Mouse (Mus musculus) liver, embryonic 13.5 days (tissue): ENCODE data around the gene Olfr1425. TPM values are rescaled to one million over a fixed set of nuclear protein-coding genes. Genes with fewer than 3 reads are reported as not detected.
"Not testable (repeated sequence)": the region's sequence is repeated elsewhere in the genome, so short reads cannot be mapped to it uniquely, and the experiment has no call there.

Source experiments
- ATAC-seq: fragments of 200-750 bp; cut with Nextera tagmentation; 2 replicates; pipeline ENCODE4 v1.8.0; 2017; ENCODE audit warnings: low read depth, mild to moderate bottlenecking, moderate number of reproducible peaks, moderate library complexity
- DNase-seq: peaks from one replicate; pipeline ENCODE4 v3.0.0; 2022
- H3K27ac ChIP-seq: fragments of 300-500 bp; sonication (generic); 2 replicates; pipeline ENCODE4 v1.5.1; 2015; ENCODE audit warnings: moderate library complexity, mild to moderate bottlenecking, inconsistent platforms
- H3K27me3 ChIP-seq: fragments of 300-500 bp; sonication (generic); 2 replicates; pipeline ENCODE4 v1.6.1; 2015; ENCODE audit warnings: mild to moderate bottlenecking, inconsistent platforms
- H3K36me3 ChIP-seq: fragments of 300-500 bp; sonication (generic); 2 replicates; pipeline ENCODE4 v1.6.1; 2015; ENCODE audit warnings: mild to moderate bottlenecking, inconsistent platforms
- H3K4me1 ChIP-seq: fragments of 300-500 bp; sonication (generic); replicated peaks from 2 replicates; pipeline ENCODE4 v1.6.1; 2015; ENCODE audit warnings: inconsistent platforms
- H3K4me2 ChIP-seq: fragments of 300-500 bp; sonication (generic); 2 replicates; pipeline ENCODE4 v1.6.1; 2015; ENCODE audit warnings: inconsistent platforms, mild to moderate bottlenecking, moderate library complexity
- H3K4me3 ChIP-seq: fragments of 300-500 bp; sonication (generic); replicated peaks from 2 replicates; pipeline ENCODE4 v1.5.1; 2015; ENCODE audit warnings: mild to moderate bottlenecking, inconsistent platforms
- H3K9ac ChIP-seq: fragments of 300-500 bp; sonication (generic); 2 replicates; pipeline ENCODE4 v1.6.1; 2015; ENCODE audit warnings: mild to moderate bottlenecking, inconsistent platforms
- H3K9me3 ChIP-seq: fragments of 300-500 bp; sonication (generic); replicated peaks from 2 replicates; pipeline ENCODE4 v1.6.1; 2016; ENCODE audit warnings: inconsistent platforms
- WGBS: fragments of 180-500 bp; shearing (Covaris S2); methylation state at CpG from one replicate; pipeline ENCODE4 v1.1.7; 2015; ENCODE audit not compliant: insufficient replicate concordance; 5-methylcytosine and 5-hydroxymethylcytosine counted together
- polyA plus RNA-seq: library from polyadenylated mRNA; unstranded; fragments of >200 nt; fragmentation: Nextera tagmentation; extraction: Ambion mirVana; gene quantifications from 2 replicates; pipeline ENCODE4 v1.2.1, GENCODE M21; 2015

Gene Olfr1425
- not detected in 2 replicates for polyA plus RNA-seq

DNA sequence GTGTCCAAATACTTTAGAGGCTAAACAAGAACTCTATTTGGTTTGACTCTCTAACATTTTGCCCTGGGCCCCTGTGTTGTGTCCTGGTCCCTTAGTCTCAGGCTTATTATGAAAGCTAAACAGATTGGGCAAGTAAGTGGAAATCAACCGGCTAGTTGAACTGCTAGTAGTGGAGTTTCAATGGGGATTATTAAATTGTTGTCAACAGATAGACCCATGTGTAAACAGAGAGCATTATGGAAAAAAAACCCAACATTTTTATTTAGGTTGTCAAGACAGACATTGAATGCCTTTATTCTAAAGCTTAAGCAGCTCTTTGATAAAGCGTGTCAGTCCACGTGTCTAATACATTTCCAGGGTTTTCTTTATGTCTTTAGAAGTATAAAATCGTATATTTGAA lies at the start of gene Olfr1425:
TSS of gene Olfr1425 (minus strand) at position 101 of the 400 bp plus-strand sequence.
- H3K9ac ChIP-seq, H3K9me3 ChIP-seq, H3K4me1 ChIP-seq, H3K4me3 ChIP-seq, H3K36me3 ChIP-seq, DNase-seq, H3K27ac ChIP-seq, H3K27me3 ChIP-seq, H3K4me2 ChIP-seq, ATAC-seq: not testable (repeated sequence)
- WGBS = 66% methylated on average over 4 of the region's 4 CpGs

DNA sequence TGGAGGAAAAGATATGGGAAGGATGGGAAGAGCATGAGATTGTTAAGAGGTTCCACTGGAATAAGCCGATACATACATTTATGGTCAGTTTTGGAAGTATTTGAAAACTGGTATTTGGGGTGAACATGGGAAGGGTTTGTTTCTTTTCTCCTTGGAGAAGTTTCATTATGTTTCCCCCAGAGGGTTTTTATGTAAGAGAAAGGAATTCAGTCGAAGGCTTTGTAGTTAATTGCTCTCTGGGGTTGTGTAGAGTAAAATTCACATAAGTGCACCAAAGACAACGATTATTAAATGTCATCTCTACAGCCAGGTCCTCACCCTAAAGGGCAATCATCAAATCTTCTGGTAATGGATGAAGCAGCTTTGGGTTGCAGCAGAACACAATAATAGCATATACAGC lies 45.6 kb upstream of the Olfr1425 start, which contains the start of gene Olfr76:
TSS of gene Olfr76 (minus strand) at position 101 of the 400 bp plus-strand sequence.
- Histone ChIP-seq H3K4me1 (no peaks in the 10 kb centered on the region), H3K36me3 (no peaks in the 10 kb centered on the region), H3K4me2 (no peak within 1 kb of the TSS), H3K27me3 (no peaks in the 10 kb centered on the region), H3K9me3 (no peaks in the 10 kb centered on the region), H3K27ac (no peak within 1 kb of the TSS), H3K4me3 (no peak within 1 kb of the TSS), H3K9ac (no peak within 1 kb of the TSS)
- WGBS = 55% methylated on average over 3 of the region's 3 CpGs
- ATAC-seq (no peak), DNase-seq (no peak)

DNA sequence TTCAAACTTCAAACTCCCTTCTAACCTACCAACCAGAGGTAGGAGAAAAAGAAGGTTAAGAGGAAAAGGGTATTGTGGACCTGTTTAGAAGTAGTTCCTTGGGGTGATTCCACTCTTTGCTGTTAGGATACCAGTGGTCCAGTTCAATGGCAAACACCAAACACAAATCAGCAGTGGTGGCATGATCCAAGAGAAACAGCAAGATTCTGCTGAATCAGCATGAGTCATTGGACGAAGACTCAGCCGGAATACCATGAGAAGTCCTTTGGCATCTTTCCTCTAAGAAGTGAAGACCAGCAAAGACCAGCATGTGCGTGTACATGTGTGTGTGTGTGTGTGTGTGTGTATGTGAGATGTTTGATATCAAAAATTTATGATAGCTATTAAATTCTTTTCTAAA lies 38.9 kb upstream of the Olfr1425 start:
- H3K9me3 ChIP-seq = no peaks in the 10 kb centered on the region
- 75% methylated on average over 3 of the region's 3 CpGs for WGBS
- H3K27ac ChIP-seq = no peak overlapping the region
- no peaks in the 10 kb centered on the region for H3K27me3 ChIP-seq
- no peak overlapping the region for H3K4me3 ChIP-seq
- H3K9ac ChIP-seq = no peak overlapping the region
- H3K36me3 ChIP-seq = no peaks in the 10 kb centered on the region
- H3K4me1 ChIP-seq = no peaks in the 10 kb centered on the region
- ATAC-seq = no peak
- no peak overlapping the region for H3K4me2 ChIP-seq
- no peak for DNase-seq

DNA sequence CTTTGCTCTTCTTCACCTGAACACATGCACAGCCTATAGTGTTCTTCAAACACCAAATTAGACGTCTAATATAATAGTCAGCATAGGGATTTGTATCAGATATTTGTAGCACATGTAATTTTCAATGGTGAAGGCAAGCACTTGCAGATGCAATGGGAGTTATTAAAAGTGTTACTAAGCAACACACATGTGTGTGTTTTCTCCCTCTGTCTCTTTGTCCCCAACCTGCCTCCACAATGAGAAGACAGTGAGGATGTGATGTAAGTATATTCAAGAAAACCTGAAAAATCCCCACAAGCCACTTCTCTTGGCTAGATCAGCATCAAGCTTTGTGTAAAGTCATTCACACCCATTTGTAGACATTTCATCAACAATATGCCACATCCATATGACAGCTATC lies 38.3 kb upstream of the Olfr1425 start, which contains the start of gene Olfr1428:
TSS of gene Olfr1428 (minus strand) at position 101 of the 400 bp plus-strand sequence.
- no peak within 1 kb of the TSS for H3K4me2 ChIP-seq
- H3K9me3 ChIP-seq = no peaks in the 10 kb centered on the region
- 45% methylated on average over 1 of the region's 1 CpGs for WGBS
- ATAC-seq (no peak), DNase-seq (no peak)
- no peak within 1 kb of the TSS for H3K27ac ChIP-seq
- no peaks in the 10 kb centered on the region for H3K27me3 ChIP-seq
- H3K4me1 ChIP-seq = no peaks in the 10 kb centered on the region
- H3K9ac ChIP-seq = no peak within 1 kb of the TSS
- no peak within 1 kb of the TSS for H3K4me3 ChIP-seq
- H3K36me3 ChIP-seq = no peaks in the 10 kb centered on the region

DNA sequence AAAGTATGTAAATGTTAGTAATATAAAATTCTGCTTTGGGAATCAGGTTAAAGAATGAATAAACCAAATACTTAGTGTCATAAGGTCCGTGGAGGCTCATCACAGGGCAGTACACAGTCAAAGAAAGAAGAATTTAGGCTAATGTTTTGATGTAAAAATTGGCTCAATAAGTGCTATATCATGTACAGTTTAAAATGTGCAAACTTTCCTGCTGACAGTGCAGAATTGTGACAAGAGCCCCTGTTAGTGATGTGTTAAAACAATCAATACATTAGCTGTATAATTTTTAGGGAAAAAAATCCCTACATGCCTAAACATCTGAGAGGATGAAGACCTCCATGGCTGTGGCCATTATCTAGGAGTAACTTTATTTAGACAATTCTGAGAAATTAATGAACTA lies 36.3 kb upstream of the Olfr1425 start:
- Histone ChIP-seq H3K27me3 (no peaks in the 10 kb centered on the region), H3K9me3 (no peaks in the 10 kb centered on the region), H3K4me2 (no peak overlapping the region), H3K27ac (no peak overlapping the region), H3K4me3 (no peak overlapping the region), H3K4me1 (no peaks in the 10 kb centered on the region), H3K36me3 (no peaks in the 10 kb centered on the region), H3K9ac (no peak overlapping the region)
- no peak for ATAC-seq
- 37% methylated on average over 1 of the region's 1 CpGs for WGBS
- no peak for DNase-seq

DNA sequence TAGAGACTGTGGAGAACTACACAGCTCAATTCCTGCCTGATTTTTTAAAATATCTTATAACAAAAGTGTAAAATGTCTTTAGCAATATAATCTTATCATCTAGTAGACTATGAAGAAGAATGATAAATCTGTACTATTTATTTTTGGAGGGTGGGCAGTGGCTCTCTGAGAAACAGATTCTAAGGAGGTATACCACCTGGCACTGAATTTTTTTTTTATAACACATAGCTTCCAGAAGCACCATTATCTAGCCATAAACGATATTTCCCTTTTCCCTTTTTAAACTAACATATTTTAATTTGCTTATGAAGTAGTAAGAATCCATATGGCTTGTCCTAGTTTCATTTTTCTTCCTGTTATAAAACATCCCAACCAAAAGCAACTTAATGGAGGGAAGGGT lies 27.0 kb upstream of the Olfr1425 start:
- WGBS = 39% methylated on average over 1 of the region's 1 CpGs
- no peaks in the 10 kb centered on the region for H3K4me1 ChIP-seq
- ATAC-seq = no peak

DNA sequence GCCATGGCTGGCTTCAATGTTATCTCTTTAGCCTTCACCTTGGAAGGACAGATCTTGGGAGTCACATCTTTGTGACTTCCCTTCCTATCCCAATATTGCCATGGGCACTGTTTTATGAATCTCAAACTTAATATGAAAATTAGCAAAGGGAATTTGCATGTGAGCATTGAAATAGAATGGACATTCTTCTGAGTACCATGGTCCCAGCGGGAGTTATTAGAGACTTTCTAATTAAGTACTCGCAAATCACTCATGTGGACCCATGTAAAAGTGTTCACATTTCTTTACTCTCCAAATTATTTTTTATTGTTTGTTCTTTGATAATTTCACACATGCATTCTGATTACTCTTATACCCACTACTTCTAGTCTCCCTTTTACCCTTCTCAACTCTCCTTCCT lies 25.7 kb upstream of the Olfr1425 start, which contains the start of gene Olfr1427:
TSS of gene Olfr1427 (minus strand) at position 101 of the 400 bp plus-strand sequence.
- H3K4me3 ChIP-seq = no peak within 1 kb of the TSS
- no peak for ATAC-seq
- H3K27me3 ChIP-seq = no peaks in the 10 kb centered on the region
- no peak within 1 kb of the TSS for H3K9ac ChIP-seq
- no peaks in the 10 kb centered on the region for H3K4me1 ChIP-seq
- H3K36me3 ChIP-seq = no peaks in the 10 kb centered on the region
- no peak within 1 kb of the TSS for H3K4me2 ChIP-seq
- H3K9me3 ChIP-seq = no peaks in the 10 kb centered on the region
- no peak within 1 kb of the TSS for H3K27ac ChIP-seq
- DNase-seq = no peak
- WGBS = 78% methylated on average over 2 of the region's 2 CpGs

More for the DNA sequence above, 27.0 kb upstream of the Olfr1425 start:
- H3K9ac ChIP-seq = no peak overlapping the region
- no peak for DNase-seq
- no peak overlapping the region for H3K27ac ChIP-seq
- H3K4me3 ChIP-seq = no peak overlapping the region
- H3K9me3 ChIP-seq = no peaks in the 10 kb centered on the region
- H3K36me3 ChIP-seq = no peaks in the 10 kb centered on the region
- no peaks in the 10 kb centered on the region for H3K27me3 ChIP-seq
- H3K4me2 ChIP-seq = no peak overlapping the region

DNA sequence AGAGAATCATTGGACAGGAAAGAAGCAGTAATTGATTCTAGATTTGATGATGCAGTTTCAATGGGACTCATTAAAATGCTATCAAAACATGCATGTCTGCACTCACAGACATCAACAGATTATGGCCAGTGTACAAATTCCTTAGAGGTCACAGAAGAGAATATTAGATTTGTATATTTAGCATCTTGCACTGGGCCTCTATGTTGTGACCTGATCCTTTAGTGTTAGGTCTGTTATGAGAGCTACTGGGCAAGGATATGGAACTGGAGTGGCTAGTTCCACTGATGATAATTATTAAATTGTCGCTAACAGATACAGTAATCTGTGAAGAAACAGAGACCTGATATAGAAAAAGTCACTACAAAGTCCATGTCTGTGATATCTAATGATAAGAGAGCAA lies 14.4 kb upstream of the Olfr1425 start, which contains the start of gene Olfr1426:
TSS of gene Olfr1426 (minus strand) at position 101 of the 400 bp plus-strand sequence.
- H3K27ac ChIP-seq = no peak within 1 kb of the TSS
- ATAC-seq (no peak), DNase-seq (no peak)
- H3K4me1 ChIP-seq = no peaks in the 10 kb centered on the region
- no peak within 1 kb of the TSS for H3K4me2 ChIP-seq
- 52% methylated on average over 1 of the region's 1 CpGs for WGBS
- no peaks in the 10 kb centered on the region for H3K27me3 ChIP-seq
- H3K9ac ChIP-seq = no peak within 1 kb of the TSS
- H3K36me3 ChIP-seq = no peaks in the 10 kb centered on the region
- no peaks in the 10 kb centered on the region for H3K9me3 ChIP-seq
- H3K4me3 ChIP-seq = no peak within 1 kb of the TSS

DNA sequence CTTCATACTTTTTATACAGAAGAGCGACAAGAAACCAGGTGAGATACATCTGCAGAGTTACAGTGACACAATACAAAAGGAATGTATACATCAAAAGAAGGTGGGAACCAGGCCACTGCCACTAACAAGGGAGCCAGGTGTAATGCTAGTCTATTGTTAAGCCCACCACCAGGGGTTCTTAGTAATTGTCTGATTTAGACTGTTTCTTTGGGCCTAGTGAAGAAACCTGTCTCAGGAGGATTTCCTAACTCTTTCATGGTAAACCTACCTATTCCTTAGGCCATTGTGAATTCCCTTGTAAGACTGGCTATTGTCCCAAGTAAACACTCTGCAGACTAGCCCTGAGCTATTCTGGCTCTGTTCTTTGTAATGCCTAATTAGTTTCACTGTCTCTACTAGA lies 8.0 kb downstream of the Olfr1425 start:
- not testable (repeated sequence) for H3K4me2 ChIP-seq, H3K4me1 ChIP-seq, DNase-seq, H3K4me3 ChIP-seq, H3K9me3 ChIP-seq, H3K36me3 ChIP-seq, H3K27ac ChIP-seq, ATAC-seq, H3K9ac ChIP-seq, H3K27me3 ChIP-seq
- whole genome bisulfite sequencing = 65% methylated on average over 1 of the region's 1 CpGs

DNA sequence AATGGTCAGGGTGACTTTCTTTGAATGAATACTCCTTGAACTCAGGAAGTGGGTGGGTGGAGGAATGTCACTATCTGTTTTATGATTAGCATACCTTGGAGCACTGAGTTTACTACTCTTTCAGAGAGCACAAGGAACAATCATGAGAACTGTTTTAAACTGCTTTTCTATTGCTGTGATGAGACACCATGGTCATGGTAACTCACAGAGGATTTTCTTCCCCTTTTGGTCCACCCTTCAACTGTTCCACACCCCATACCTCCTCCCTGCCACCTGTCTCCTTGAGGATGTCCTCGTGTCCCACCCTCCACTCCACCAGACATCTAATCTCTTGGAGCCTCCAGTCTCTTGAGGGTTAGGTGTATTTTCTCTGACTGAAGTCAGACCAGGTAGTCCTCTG lies 9.7 kb downstream of the Olfr1425 start:
- WGBS = 43% methylated on average over 1 of the region's 1 CpGs
- H3K4me1 ChIP-seq, H3K36me3 ChIP-seq, H3K9ac ChIP-seq, DNase-seq, H3K27ac ChIP-seq, ATAC-seq, H3K4me3 ChIP-seq, H3K9me3 ChIP-seq, H3K4me2 ChIP-seq, H3K27me3 ChIP-seq: not testable (repeated sequence)

DNA sequence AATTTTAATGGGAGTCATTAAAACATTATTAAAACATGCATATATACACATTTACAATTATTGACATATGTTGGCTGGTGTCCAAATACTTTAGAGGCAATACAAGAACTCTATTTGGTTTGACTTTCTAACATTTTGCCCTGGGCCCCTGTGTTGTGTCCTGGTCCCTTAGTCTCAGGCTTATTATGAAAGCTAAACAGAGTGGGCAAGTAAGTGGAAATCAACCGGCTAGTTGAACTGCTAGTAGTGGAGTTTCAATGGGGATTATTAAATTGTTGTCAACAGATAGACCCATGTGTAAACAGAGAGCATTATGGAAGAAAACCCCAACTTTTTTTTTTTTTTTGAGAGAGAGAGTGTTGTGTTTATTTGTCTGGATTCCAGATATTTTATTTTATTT lies 14.9 kb downstream of the Olfr1425 start, which contains the start of gene Olfr1424:
TSS of gene Olfr1424 (minus strand) at position 101 of the 400 bp plus-strand sequence.
- WGBS = 71% methylated on average over 1 of the region's 1 CpGs
- not testable (repeated sequence) for H3K9me3 ChIP-seq, H3K27ac ChIP-seq, DNase-seq, H3K36me3 ChIP-seq, ATAC-seq, H3K4me2 ChIP-seq, H3K9ac ChIP-seq, H3K27me3 ChIP-seq, H3K4me1 ChIP-seq, H3K4me3 ChIP-seq

DNA sequence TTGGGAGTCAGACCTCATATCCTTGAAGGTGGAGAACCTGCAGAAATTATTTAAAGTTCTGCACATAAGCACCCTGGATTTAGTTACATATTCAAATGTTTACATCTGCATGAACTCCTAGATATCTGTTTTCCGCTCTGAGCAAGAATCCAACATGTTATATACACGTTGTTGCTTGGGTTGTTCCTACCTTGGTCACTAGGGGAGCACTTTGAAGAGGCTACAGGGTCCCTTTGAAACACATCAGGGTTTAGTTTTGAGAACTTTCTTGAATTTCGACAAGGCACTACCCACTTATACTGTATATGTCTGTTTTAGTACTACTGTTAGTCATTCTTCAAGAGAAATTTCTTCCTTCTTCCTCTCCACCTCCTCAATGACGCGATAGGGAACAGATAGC lies 34.4 kb downstream of the Olfr1425 start:
- Histone ChIP-seq H3K4me3 (no peak overlapping the region), H3K27ac (no peak overlapping the region), H3K27me3 (no peaks in the 10 kb centered on the region), H3K9ac (no peak overlapping the region), H3K4me1 (no peaks in the 10 kb centered on the region), H3K9me3 (no peaks in the 10 kb centered on the region), H3K4me2 (no peak overlapping the region), H3K36me3 (no peaks in the 10 kb centered on the region)
- 69% methylated on average over 5 of the region's 5 CpGs for WGBS
- DNase-seq (no peak), ATAC-seq (no peak)
